Mouse (Mus musculus) neural tube, embryonic 14.5 days (tissue): ENCODE results near the gene Fam214a. TPM values are rescaled to one million over a fixed set of nuclear protein-coding genes. Genes with fewer than 3 reads are reported as not detected.
A peak's percentile ranks its signal among the peaks of the same experiment; 100 is the strongest.

Experiments
- ATAC-seq: fragments of 200-750 bp; cut with Nextera tagmentation; 2 replicates; pipeline ENCODE4 v1.8.0; 2017; ENCODE audit warnings: low read depth, mild to moderate bottlenecking, moderate TSS enrichment, moderate library complexity
- H3K27ac ChIP-seq: fragments of 300-500 bp; sonication (generic); 2 replicates; pipeline ENCODE4 v1.5.1; 2014; ENCODE audit warnings: low read depth, mild to moderate bottlenecking, control low read depth, low read length, moderate library complexity, mixed read lengths
- H3K27me3 ChIP-seq: fragments of 300-500 bp; sonication (generic); 2 replicates; pipeline ENCODE4 v1.6.1; 2014; ENCODE audit warnings: low read length; ENCODE audit not compliant: control insufficient read depth, insufficient read depth
- H3K36me3 ChIP-seq: fragments of 300-500 bp; sonication (generic); 2 replicates; pipeline ENCODE4 v1.6.1; 2014; ENCODE audit warnings: low read length, mixed read lengths; ENCODE audit not compliant: control insufficient read depth, insufficient read depth
- H3K4me1 ChIP-seq: fragments of 300-500 bp; sonication (generic); 2 replicates; pipeline ENCODE4 v1.6.1; 2014; ENCODE audit warnings: low read length; ENCODE audit not compliant: control insufficient read depth, insufficient read depth
- H3K4me2 ChIP-seq: fragments of 300-500 bp; sonication (generic); 2 replicates; pipeline ENCODE4 v1.6.1; 2014; ENCODE audit warnings: mild to moderate bottlenecking, low read depth, low read length, control low read depth
- H3K4me3 ChIP-seq: fragments of 300-500 bp; sonication (generic); 2 replicates; pipeline ENCODE4 v1.5.1; 2014; ENCODE audit warnings: low read depth, low read length, control low read depth, mixed read lengths
- H3K9ac ChIP-seq: fragments of 300-500 bp; sonication (generic); replicated peaks from 2 replicates; pipeline ENCODE4 v1.6.1; 2014; ENCODE audit warnings: low read depth, mild to moderate bottlenecking, control low read depth, low read length, mixed read lengths
- H3K9me3 ChIP-seq: fragments of 300-500 bp; sonication (generic); 2 replicates; pipeline ENCODE4 v1.6.1; 2016; ENCODE audit warnings: low read length; ENCODE audit not compliant: control insufficient read depth
- WGBS: fragments of 180-500 bp; shearing (Covaris S2); extraction: QIAGEN DNeasy Blood & Tissue Kit; methylation state at CpG from one replicate; pipeline ENCODE4 v1.1.7; 2014; 5-methylcytosine and 5-hydroxymethylcytosine counted together
- polyA plus RNA-seq: library from polyadenylated mRNA; unstranded; fragments of >200 nt; fragmentation: Nextera tagmentation; extraction: Ambion mirVana; gene quantifications from 2 replicates; pipeline ENCODE4 v1.2.1, GENCODE M21; 2014

Fam214a gene
- polyA plus RNA-seq, 1 experiment from 2014 or later, result 30.8 TPM

DNA sequence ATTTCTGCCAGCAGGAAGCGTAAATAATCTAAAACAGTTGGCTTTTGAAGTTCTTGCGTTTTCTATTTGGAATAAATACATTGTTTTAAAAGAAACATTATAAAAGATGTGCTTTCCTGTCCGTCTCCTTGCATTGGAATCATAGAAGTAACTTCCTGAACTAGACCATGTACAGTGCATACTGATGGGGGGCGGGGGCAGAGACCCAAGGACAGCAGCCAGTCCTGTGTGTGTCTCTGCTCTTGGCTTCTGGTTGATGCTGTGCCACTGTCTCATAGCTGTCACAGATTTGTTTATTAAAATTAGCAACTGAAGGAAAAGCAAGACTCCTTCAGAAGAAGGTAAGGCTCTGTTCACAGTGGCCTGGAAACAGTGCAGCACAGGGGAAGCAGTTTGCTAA is 20.5 kb downstream of the Fam214a start:
- Histone ChIP-seq H3K27ac (no peak overlapping the region), H3K4me3 (no peak overlapping the region), H3K9me3 (no peaks in the 10 kb centered on the region), H3K4me2 (no peak overlapping the region), H3K27me3 (no peaks in the 10 kb centered on the region), H3K4me1 (peaks cover 27% of the 10 kb centered on the region), H3K36me3 (no peaks in the 10 kb centered on the region), H3K9ac (no peak overlapping the region)
- 86% methylated on average over 4 of the region's 4 CpGs for WGBS
- ATAC-seq, result no peak

DNA sequence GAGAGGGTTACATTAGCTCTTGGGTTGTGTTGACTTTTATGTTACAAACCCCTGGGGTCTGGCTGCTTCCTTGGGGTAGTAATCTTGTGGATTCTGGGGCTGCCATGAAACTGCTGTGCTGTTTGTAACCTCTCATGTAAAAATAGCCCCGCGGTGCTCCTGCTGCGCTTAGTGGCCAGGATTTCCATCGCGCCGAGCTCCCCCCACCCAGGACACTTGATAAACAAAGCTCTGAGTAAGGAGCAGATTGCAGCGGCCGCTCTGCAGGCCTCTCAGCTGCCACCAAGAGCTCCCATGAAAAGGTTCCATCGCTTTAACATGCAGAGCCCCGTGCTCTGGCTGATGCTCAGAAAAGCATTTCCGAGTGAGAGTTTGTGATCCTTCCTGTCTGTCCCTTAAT is 22.1 kb downstream of the Fam214a start:
- Histone ChIP-seq H3K9me3 (no peaks in the 10 kb centered on the region), H3K27ac (peak overlapping the region; percentile 94), H3K4me3 (no peak overlapping the region), H3K4me1 (peaks cover 30% of the 10 kb centered on the region), H3K4me2 (peak overlapping the region; percentile 21; the same call in 1 of the 2 replicates), H3K36me3 (no peaks in the 10 kb centered on the region), H3K9ac (peak overlapping the region; percentile 39; the same call in 1 of the 2 replicates), H3K27me3 (no peaks in the 10 kb centered on the region)
- no peak for ATAC-seq
- WGBS, result 2% methylated on average over 11 of the region's 11 CpGs

DNA sequence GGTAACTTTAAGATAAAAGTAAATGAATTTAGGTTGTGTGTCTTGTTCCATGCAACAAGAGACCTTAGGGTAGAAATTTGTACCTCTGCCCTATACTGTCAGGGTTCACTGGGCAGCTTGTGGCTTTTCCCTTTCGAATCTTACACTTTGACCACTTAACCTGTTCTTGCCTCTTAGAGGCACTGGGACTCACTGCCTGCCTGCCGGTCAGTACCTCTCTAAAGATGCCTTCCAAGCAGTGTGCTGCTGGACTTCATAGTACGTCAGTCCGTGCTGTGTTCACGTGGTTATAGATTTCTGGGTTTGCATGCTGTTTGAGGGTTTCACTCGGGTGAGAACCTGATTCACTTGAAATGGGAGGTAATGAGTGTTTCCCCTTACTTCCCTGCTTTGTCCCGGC is 22.7 kb downstream of the Fam214a start:
- Histone ChIP-seq H3K36me3 (no peaks in the 10 kb centered on the region), H3K27ac (peak overlapping the region; percentile 94), H3K9ac (peak overlapping the region; percentile 57), H3K4me1 (peaks cover 30% of the 10 kb centered on the region), H3K9me3 (no peaks in the 10 kb centered on the region), H3K4me2 (peak overlapping the region; percentile 43), H3K4me3 (peak overlapping the region; percentile 46), H3K27me3 (no peaks in the 10 kb centered on the region)
- 20% methylated on average over 7 of the region's 7 CpGs for WGBS
- peak; percentile 47 for ATAC-seq

DNA sequence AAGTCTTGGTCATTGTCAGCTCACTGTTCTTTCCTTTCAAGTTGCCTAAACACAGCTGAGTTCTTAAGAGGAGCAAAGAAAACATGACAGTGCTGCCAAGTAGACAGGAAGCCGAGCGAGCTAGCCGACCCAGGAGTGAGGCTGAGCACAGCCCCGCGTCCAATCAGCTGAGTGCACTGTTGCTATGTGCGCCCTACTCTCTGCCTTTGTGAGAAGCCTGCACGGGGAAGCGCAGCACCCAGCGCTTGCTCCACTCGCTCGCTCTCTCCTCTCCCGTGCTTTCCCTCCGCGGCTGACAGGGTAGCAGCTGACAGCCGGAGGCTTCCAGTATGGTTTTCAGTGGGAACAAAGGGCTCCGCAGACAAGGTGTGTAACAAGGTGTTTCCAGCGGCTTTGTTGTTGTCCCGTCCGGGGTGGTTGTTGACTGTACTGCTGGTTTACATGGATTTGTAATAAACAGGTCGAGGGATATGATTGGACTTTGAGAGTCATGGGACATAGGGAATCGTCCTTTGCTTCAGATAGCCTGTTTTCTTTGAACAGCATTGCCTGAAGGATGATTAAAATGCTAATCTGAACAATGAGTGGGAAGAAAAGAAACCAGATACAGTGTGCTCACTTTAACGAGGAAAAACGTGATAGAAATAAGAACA is 23.4 kb downstream of the Fam214a start:
- peak overlapping the region; percentile 43 for H3K4me2 ChIP-seq
- no peaks in the 10 kb centered on the region for H3K27me3 ChIP-seq
- peaks cover 30% of the 10 kb centered on the region for H3K4me1 ChIP-seq
- no peaks in the 10 kb centered on the region for H3K9me3 ChIP-seq
- H3K27ac ChIP-seq, result peak overlapping the region; percentile 94
- H3K36me3 ChIP-seq, result no peaks in the 10 kb centered on the region
- under 1% methylated on average over 23 of the region's 23 CpGs for WGBS
- ATAC-seq, result peak; percentile 98
- H3K9ac ChIP-seq, result peak overlapping the region; percentile 57
- peak overlapping the region; percentile 46 for H3K4me3 ChIP-seq

DNA sequence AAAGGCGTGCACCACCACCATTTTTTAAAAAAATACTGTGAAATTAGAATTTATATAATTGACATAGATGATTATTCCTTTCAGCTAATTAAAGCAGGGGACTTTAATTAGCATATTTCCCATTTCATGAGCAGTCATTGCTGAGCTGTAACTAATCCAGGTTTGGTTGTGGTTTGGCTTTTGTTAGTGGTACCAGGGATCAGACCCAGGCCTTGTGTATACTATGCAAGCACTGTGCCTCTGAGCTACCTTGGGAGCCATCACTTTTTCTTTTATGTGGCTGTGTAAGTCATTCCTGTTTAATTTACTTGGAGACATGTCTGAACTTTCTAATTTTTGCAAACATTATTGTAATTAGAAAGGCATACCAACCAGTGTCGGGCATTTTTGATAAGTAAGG is 24.6 kb downstream of the Fam214a start:
- H3K4me1 ChIP-seq, result peaks cover 30% of the 10 kb centered on the region
- 59% methylated on average over 2 of the region's 2 CpGs for WGBS
- H3K27me3 ChIP-seq, result no peaks in the 10 kb centered on the region
- H3K36me3 ChIP-seq, result no peaks in the 10 kb centered on the region
- no peak for ATAC-seq
- H3K4me3 ChIP-seq, result peak overlapping the region; percentile 46
- peak overlapping the region; percentile 35; the same call in 1 of the 2 replicates for H3K9ac ChIP-seq
- H3K4me2 ChIP-seq, result peak overlapping the region; percentile 43
- no peaks in the 10 kb centered on the region for H3K9me3 ChIP-seq
- H3K27ac ChIP-seq, result peak overlapping the region; percentile 94

DNA sequence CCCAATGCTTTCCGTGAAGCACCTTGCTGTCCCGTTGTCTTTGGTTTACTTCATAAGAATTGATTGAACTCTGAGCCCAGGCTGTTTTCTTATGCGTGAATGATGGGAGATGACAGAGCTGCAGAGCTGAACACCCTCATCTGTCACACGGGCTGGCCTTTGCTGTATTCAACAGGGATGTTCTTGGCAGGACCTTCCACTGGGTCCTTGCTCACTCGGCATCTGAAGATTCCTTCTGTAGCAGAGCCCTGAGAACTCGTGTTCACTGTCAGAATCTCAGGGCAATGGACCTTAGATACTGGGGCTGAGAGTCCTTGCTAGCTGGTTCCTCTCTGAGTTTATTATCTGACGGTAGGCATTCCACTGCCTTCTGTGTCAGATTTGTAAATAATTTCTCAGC is 25.3 kb downstream of the Fam214a start:
- H3K27ac ChIP-seq, result no peak overlapping the region
- H3K4me1 ChIP-seq, result peaks cover 30% of the 10 kb centered on the region
- WGBS, result 55% methylated on average over 7 of the region's 7 CpGs

DNA sequence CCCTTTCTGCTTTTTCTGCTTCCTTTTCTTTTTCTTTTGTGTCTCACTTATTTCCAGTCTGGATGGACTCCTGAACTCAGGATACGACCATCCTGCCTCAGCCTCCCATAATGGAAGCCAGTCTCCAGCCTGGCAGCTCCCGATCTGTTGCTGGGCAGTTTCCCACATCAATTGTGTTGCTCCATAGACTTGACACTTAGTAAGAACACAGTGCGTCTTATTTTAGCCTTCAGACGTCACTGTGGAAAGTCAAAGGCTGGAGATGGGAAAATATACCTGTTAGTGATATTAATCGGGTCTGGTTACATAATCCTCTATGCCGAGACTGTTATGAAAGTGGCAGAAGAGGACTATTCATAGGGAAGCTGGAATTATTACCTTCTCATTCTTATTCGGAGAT is 26.2 kb downstream of the Fam214a start:
- ATAC-seq, result no peak
- no peak overlapping the region for H3K27ac ChIP-seq
- H3K4me2 ChIP-seq, result no peak overlapping the region
- peaks cover 30% of the 10 kb centered on the region for H3K4me1 ChIP-seq
- H3K9ac ChIP-seq, result no peak overlapping the region
- H3K36me3 ChIP-seq, result no peaks in the 10 kb centered on the region
- no peaks in the 10 kb centered on the region for H3K27me3 ChIP-seq
- WGBS, result 82% methylated on average over 7 of the region's 7 CpGs
- H3K9me3 ChIP-seq, result no peaks in the 10 kb centered on the region
- H3K4me3 ChIP-seq, result no peak overlapping the region

More for the DNA sequence above, 25.3 kb downstream of the Fam214a start:
- H3K36me3 ChIP-seq, result no peaks in the 10 kb centered on the region
- H3K27me3 ChIP-seq, result no peaks in the 10 kb centered on the region
- peak overlapping the region; percentile 43 for H3K4me2 ChIP-seq
- no peaks in the 10 kb centered on the region for H3K9me3 ChIP-seq
- H3K4me3 ChIP-seq, result peak overlapping the region; percentile 46
- H3K9ac ChIP-seq, result peak overlapping the region; percentile 35; the same call in 1 of the 2 replicates
- no peak for ATAC-seq

DNA sequence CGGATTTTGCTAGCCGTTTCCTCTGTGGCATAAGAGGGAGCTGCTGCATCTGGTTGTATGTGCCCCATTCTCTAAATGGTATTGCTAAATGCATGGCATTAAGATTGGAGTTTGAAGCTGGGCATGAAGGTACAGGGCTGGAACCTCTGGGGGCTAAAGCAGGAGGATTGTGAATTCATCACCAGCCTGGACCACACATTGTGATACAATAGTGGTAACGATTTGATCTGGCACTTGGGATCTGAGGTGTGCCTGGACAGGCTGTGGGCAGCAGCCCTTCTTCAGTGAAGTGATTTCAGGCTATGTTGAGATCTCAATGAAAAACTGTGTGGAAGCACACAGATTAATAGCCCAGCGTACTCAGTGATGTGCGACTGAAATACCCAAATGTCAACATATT is 26.7 kb downstream of the Fam214a start:
- ATAC-seq, result no peak
- H3K4me3 ChIP-seq, result no peak overlapping the region
- WGBS, result 78% methylated on average over 5 of the region's 5 CpGs
- peaks cover 28% of the 10 kb centered on the region for H3K4me1 ChIP-seq
- no peak overlapping the region for H3K27ac ChIP-seq
- no peak overlapping the region for H3K4me2 ChIP-seq
- no peaks in the 10 kb centered on the region for H3K9me3 ChIP-seq
- H3K36me3 ChIP-seq, result no peaks in the 10 kb centered on the region
- H3K27me3 ChIP-seq, result no peaks in the 10 kb centered on the region
- H3K9ac ChIP-seq, result no peak overlapping the region

DNA sequence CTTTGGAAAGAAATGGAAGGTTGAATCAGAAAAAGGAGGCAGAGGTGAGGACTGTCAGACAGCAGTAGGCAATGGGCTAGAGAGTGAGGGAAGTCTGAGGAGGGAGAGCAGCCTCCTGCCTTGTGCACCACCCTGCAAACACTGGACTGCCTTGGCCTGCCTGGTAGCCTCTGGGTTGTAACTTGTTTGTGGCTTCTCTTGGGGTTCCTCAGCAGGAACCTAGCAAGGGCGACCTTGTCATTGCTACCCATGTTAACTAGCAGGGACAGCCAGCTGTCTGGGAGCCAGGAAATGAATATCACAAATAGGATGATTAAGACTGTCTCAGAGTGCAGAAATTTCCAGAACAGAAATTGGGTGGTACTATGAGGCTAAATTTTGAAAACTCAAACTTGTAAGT is 27.2 kb downstream of the Fam214a start:
- Histone ChIP-seq H3K9me3 (no peaks in the 10 kb centered on the region), H3K27ac (no peak overlapping the region), H3K4me3 (no peak overlapping the region), H3K4me1 (peaks cover 24% of the 10 kb centered on the region), H3K27me3 (no peaks in the 10 kb centered on the region), H3K36me3 (no peaks in the 10 kb centered on the region), H3K4me2 (no peak overlapping the region), H3K9ac (no peak overlapping the region)
- WGBS, result 83% methylated on average over 1 of the region's 1 CpGs
- ATAC-seq, result no peak
